Mouse (Mus musculus): ENCODE data around the gene Tas2r123. TPM values are rescaled to one million over a fixed set of nuclear protein-coding genes. Genes with fewer than 3 reads are reported as not detected.

Gene Tas2r123
- not detected in 2 replicates for polyA plus RNA-seq (2012; ENCODE audit: insufficient read depth, insufficient read length, low replicate concordance, missing spikeins)

DNA sequence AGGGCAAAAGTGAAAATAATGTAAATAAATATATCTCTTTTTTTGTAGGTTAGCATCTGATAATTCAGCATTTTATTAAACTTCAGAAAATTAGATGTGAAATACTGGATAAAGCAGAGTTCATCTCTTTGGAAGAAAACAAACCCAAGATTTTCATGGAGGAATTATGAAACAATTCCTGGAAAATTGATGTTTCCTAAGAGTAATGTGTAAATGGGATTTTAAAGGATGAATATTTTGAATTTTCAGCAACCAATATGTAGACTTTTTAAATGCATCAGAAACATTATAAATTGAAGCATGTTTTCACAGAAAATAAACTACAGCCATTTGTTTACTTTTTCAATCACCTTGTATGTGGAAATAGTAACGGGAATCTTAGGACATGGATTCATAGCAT is at the start of gene Tas2r123:
Gene Tas2r123 (plus strand): TSS at position 301 of the 400 bp plus-strand sequence.
- no peak within 1 kb of the TSS for H3K27ac ChIP-seq (ENCODE audit: insufficient read depth, low read depth, low read length)
- TF ChIP-seq CTCF (IDR thresholded peaks at IDR 0.05; ENCODE audit: insufficient read depth, low read depth, low read length) (no peak), POLR2A (IDR thresholded peaks at IDR 0.05; ENCODE audit: insufficient read depth, low read depth, low read length) (no peak)
- WGBS = 90% methylated on average over 1 of the region's 1 CpGs
- no peaks in the 10 kb centered on the region for H3K4me1 ChIP-seq (ENCODE audit: control insufficient read depth, insufficient read depth, low read length)
- H3K4me3 ChIP-seq (ENCODE audit: insufficient read depth, low read depth, low read length) = no peak within 1 kb of the TSS

DNA sequence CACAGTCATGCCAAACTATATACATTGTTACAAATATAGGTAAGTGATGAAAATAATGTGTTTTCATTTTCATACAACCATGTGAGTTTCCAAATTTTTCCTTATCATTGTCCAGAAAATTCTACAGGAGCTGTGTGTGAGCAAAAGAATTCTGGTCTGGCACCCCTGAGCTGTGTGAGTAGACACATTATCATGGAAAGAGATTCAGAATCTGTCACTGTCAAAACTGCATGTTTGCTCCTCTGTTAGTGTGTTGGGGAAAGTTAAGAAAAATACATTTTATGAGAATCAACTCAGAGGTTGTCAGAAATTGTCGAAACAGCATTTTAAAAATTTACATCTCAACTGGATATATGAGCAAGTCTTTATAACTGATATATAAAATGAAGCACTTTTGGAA is 44.4 kb upstream of the Tas2r123 start, which contains the start of gene Tas2r117:
Gene Tas2r117 (plus strand): TSS at position 301 of the 400 bp plus-strand sequence.
- no peak for TF ChIP-seq CTCF (IDR thresholded peaks at IDR 0.05; ENCODE audit: insufficient read depth, low read depth, low read length)
- no peak for TF ChIP-seq POLR2A (IDR thresholded peaks at IDR 0.05; ENCODE audit: insufficient read depth, low read depth, low read length)
- H3K4me1 ChIP-seq (ENCODE audit: control insufficient read depth, insufficient read depth, low read length) = no peaks in the 10 kb centered on the region
- WGBS = 73% methylated on average over 1 of the region's 1 CpGs
- H3K4me3 ChIP-seq (ENCODE audit: insufficient read depth, low read depth, low read length) = no peak within 1 kb of the TSS
- no peak within 1 kb of the TSS for H3K27ac ChIP-seq (ENCODE audit: insufficient read depth, low read depth, low read length)

DNA sequence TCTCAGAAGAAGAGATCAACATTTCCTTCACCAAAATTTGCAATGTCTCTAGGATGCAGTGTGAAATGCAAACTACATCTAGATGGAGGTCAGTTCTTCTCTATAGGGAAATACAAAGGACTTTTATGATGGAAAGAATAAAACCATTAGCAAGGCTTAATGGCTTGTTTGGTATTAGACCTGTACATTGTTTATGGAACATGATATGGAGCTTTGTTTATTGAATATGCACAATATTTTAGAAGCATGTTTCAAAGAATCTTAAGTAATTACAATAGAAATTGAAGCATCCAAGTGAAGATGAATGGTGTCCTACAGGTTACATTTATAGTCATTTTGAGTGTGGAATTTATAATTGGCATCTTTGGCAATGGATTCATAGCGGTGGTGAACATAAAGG is 8.2 kb downstream of the Tas2r123 start, which contains the start of gene Tas2r116:
Gene Tas2r116 (plus strand): TSS at position 301 of the 400 bp plus-strand sequence.
- Histone ChIP-seq H3K4me3 (ENCODE audit: insufficient read depth, low read depth, low read length) (no peak within 1 kb of the TSS), H3K27ac (ENCODE audit: insufficient read depth, low read depth, low read length) (no peak within 1 kb of the TSS), H3K4me1 (ENCODE audit: control insufficient read depth, insufficient read depth, low read length) (no peaks in the 10 kb centered on the region)
- WGBS = 76% methylated on average over 1 of the region's 1 CpGs
- no peak for TF ChIP-seq CTCF (IDR thresholded peaks at IDR 0.05; ENCODE audit: insufficient read depth, low read depth, low read length)
- no peak for TF ChIP-seq POLR2A (IDR thresholded peaks at IDR 0.05; ENCODE audit: insufficient read depth, low read depth, low read length)

DNA sequence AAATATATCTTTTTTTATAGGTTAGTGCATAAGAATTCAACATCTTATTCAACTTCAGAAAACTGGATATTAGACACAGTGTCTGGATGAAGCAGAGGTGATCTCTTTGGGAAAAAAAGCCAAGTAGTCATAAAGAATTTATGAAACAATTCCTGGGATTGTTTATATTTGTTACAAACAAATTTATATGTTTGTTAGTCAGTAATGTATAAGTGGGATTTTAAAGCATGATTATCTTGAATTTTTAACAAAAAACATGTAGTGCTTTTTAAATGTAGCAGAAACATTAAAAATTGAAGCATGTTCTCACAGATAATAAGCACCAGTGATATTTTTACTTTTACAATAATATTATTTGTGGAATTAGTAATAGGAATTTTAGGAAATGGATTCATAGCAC is 20.8 kb downstream of the Tas2r123 start, which contains the start of gene Tas2r110:
Gene Tas2r110 (plus strand): TSS at position 301 of the 400 bp plus-strand sequence.
- Histone ChIP-seq H3K4me1 (ENCODE audit: control insufficient read depth, insufficient read depth, low read length) (no peaks in the 10 kb centered on the region), H3K4me3 (ENCODE audit: insufficient read depth, low read depth, low read length) (no peak within 1 kb of the TSS), H3K27ac (ENCODE audit: insufficient read depth, low read depth, low read length) (no peak within 1 kb of the TSS)
- no peak for TF ChIP-seq CTCF (IDR thresholded peaks at IDR 0.05; ENCODE audit: insufficient read depth, low read depth, low read length)
- no peak for TF ChIP-seq POLR2A (IDR thresholded peaks at IDR 0.05; ENCODE audit: insufficient read depth, low read depth, low read length)

DNA sequence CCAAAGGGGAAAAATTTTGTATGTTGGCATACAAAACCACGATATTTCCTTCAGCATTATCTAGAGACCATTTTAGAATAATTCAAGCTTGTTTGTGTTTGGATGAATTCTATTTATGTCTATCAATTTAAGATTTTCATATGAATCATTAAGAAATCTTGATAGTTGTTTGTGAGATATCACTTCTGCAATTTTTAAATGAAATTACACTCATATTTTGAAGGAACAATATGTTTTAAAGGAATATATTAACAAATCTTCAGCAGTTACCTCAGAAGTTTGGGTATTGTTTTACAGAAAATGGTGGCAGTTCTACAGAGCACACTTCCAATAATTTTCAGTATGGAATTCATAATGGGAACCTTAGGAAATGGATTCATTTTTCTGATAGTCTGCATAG is 45.8 kb downstream of the Tas2r123 start, which contains the start of gene Tas2r113:
Gene Tas2r113 (plus strand): TSS at position 301 of the 400 bp plus-strand sequence.
- TF ChIP-seq CTCF (IDR thresholded peaks at IDR 0.05; ENCODE audit: insufficient read depth, low read depth, low read length) (no peak), POLR2A (IDR thresholded peaks at IDR 0.05; ENCODE audit: insufficient read depth, low read depth, low read length) (no peak)
- no peaks in the 10 kb centered on the region for H3K4me1 ChIP-seq (ENCODE audit: control insufficient read depth, insufficient read depth, low read length)
- no peak within 1 kb of the TSS for H3K27ac ChIP-seq (ENCODE audit: insufficient read depth, low read depth, low read length)
- H3K4me3 ChIP-seq (ENCODE audit: insufficient read depth, low read depth, low read length) = no peak within 1 kb of the TSS
- WGBS = 64% methylated on average over 1 of the region's 1 CpGs

Other genes starting within 250 kb of the Tas2r123 start
- gene A630073D07Rik, start 195.6 kb upstream of the Tas2r123 start, polyA plus RNA-seq (2012; ENCODE audit: insufficient read depth, insufficient read length, low replicate concordance, missing spikeins) = not detected in 2 replicates
- not detected in 2 replicates for gene Tas2r120, start 190.2 kb upstream of the Tas2r123 start, polyA plus RNA-seq (2012; ENCODE audit: insufficient read depth, insufficient read length, low replicate concordance, missing spikeins)
- gene Tas2r121, start 146.1 kb upstream of the Tas2r123 start, polyA plus RNA-seq (2012; ENCODE audit: insufficient read depth, insufficient read length, low replicate concordance, missing spikeins) = not detected in 2 replicates
- gene Tas2r122, start 135.2 kb upstream of the Tas2r123 start, polyA plus RNA-seq (2012; ENCODE audit: insufficient read depth, insufficient read length, low replicate concordance, missing spikeins) = not detected in 2 replicates
- gene Tas2r115, start 109.1 kb upstream of the Tas2r123 start, polyA plus RNA-seq (2012; ENCODE audit: insufficient read depth, insufficient read length, low replicate concordance, missing spikeins) = not detected in 2 replicates
- gene Tas2r124, start 92.4 kb upstream of the Tas2r123 start, polyA plus RNA-seq (2012; ENCODE audit: insufficient read depth, insufficient read length, low replicate concordance, missing spikeins) = not detected in 2 replicates
- gene Tas2r102, start 85.0 kb upstream of the Tas2r123 start, polyA plus RNA-seq (2012; ENCODE audit: insufficient read depth, insufficient read length, low replicate concordance, missing spikeins) = not detected in 2 replicates
- gene Tas2r136, start 69.0 kb upstream of the Tas2r123 start, polyA plus RNA-seq (2012; ENCODE audit: insufficient read depth, insufficient read length, low replicate concordance, missing spikeins) = not detected in 2 replicates
- not detected in 2 replicates for gene Tas2r117, start 44.3 kb upstream of the Tas2r123 start, polyA plus RNA-seq (2012; ENCODE audit: insufficient read depth, insufficient read length, low replicate concordance, missing spikeins)
- gene Tas2r116, start 8.3 kb downstream of the Tas2r123 start, polyA plus RNA-seq (2012; ENCODE audit: insufficient read depth, insufficient read length, low replicate concordance, missing spikeins) = not detected in 2 replicates
- gene Tas2r110, start 20.9 kb downstream of the Tas2r123 start, polyA plus RNA-seq (2012; ENCODE audit: insufficient read depth, insufficient read length, low replicate concordance, missing spikeins) = not detected in 2 replicates
- gene Tas2r113, start 45.9 kb downstream of the Tas2r123 start, polyA plus RNA-seq (2012; ENCODE audit: insufficient read depth, insufficient read length, low replicate concordance, missing spikeins) = not detected in 2 replicates
- not detected in 2 replicates for gene Tas2r125, start 62.5 kb downstream of the Tas2r123 start, polyA plus RNA-seq (2012; ENCODE audit: insufficient read depth, insufficient read length, low replicate concordance, missing spikeins)
- gene Tas2r129, start 104.0 kb downstream of the Tas2r123 start, polyA plus RNA-seq (2012; ENCODE audit: insufficient read depth, insufficient read length, low replicate concordance, missing spikeins) = not detected in 2 replicates
- gene Tas2r131, start 110.8 kb downstream of the Tas2r123 start, polyA plus RNA-seq (2012; ENCODE audit: insufficient read depth, insufficient read length, low replicate concordance, missing spikeins) = not detected in 2 replicates
- not detected in 2 replicates for gene Tas2r109, start 133.8 kb downstream of the Tas2r123 start, polyA plus RNA-seq (2012; ENCODE audit: insufficient read depth, insufficient read length, low replicate concordance, missing spikeins)
- not detected in 2 replicates for gene Tas2r103, start 190.0 kb downstream of the Tas2r123 start, polyA plus RNA-seq (2012; ENCODE audit: insufficient read depth, insufficient read length, low replicate concordance, missing spikeins)
- gene Tas2r140, start 208.7 kb downstream of the Tas2r123 start, polyA plus RNA-seq (2012; ENCODE audit: insufficient read depth, insufficient read length, low replicate concordance, missing spikeins) = not detected in 2 replicates